Mouse (Mus musculus) myocyte (in vitro differentiated cells): ENCODE data around the gene Metap1.

ENCODE experiments used
- CEBPB ChIP-seq: IDR thresholded peaks from 2 replicates; pipeline ENCODE4 v1.6.1; 2011; ENCODE audit warnings: mild to moderate bottlenecking, moderate library complexity; ENCODE audit not compliant: poor library complexity, insufficient read depth, severe bottlenecking
- MYOD1 ChIP-seq, 3 experiments: IDR thresholded peaks; one replicate each; pipeline ENCODE4 v1.6.1; 2011; ENCODE audit warnings: control low read depth in 2 of 3, low read depth in 2 of 3, mild to moderate bottlenecking in 2 of 3, moderate library complexity in 1 of 3; ENCODE audit not compliant: insufficient read length in 2 of 3, control insufficient read depth in 1 of 3
- MYOG ChIP-seq, 3 experiments: IDR thresholded peaks; one replicate each; pipeline ENCODE4 v1.6.1; 2011; ENCODE audit warnings: control low read depth in 2 of 3, low read depth in 2 of 3, mild to moderate bottlenecking in 2 of 3; ENCODE audit not compliant: insufficient read length in 2 of 3, control insufficient read depth in 1 of 3, insufficient read depth in 1 of 3
- POLR2A ChIP-seq: IDR thresholded peaks from one replicate; pipeline ENCODE4 v1.6.1; 2011; ENCODE audit warnings: low read depth, mild to moderate bottlenecking, control low read depth, moderate library complexity; ENCODE audit not compliant: insufficient read length
- POLR2AphosphoS2 ChIP-seq: IDR thresholded peaks from one replicate; pipeline ENCODE4 v1.6.1; 2011; ENCODE audit warnings: low read depth, control low read depth; ENCODE audit not compliant: insufficient read length
- TCF12 ChIP-seq: IDR thresholded peaks from one replicate; pipeline ENCODE4 v1.6.1; 2011; ENCODE audit warnings: mild to moderate bottlenecking, control low read depth; ENCODE audit not compliant: poor library complexity, insufficient read depth, severe bottlenecking
- TCF3 ChIP-seq: IDR thresholded peaks from one replicate; pipeline ENCODE4 v1.6.1; 2011; ENCODE audit warnings: low read depth, control low read depth; ENCODE audit not compliant: insufficient read length

- TF ChIP-seq CEBPB (no peak), POLR2AphosphoS2 (no peak), POLR2A (no peak), TCF3 (no peak), MYOD1 (IDR thresholded peaks at IDR 0.05; ENCODE audit: control insufficient read depth in 1 of 3, insufficient read length in 2 of 3, low read depth in 2 of 3) (no peak), MYOG (IDR thresholded peaks at IDR 0.05; ENCODE audit: control insufficient read depth in 1 of 3, insufficient read depth in 1 of 3, insufficient read length in 2 of 3, low read depth in 2 of 3) (no peak), TCF12 (no peak)
These were observed 29.1 kb downstream of the Metap1 start for GRCm38 (mm10) chr3:138460260-138460659.
